Mouse (Mus musculus) subcutaneous adipose tissue, adult 2 months (tissue): ENCODE results near the gene Paqr7. TPM values are rescaled to one million over a fixed set of nuclear protein-coding genes. Genes with fewer than 3 reads are reported as not detected.

Source experiments
- polyA plus RNA-seq: library from polyadenylated mRNA; depleted of rRNA; stranded (reverse); fragments of >200 nt; gene quantifications from 2 replicates; pipeline ENCODE4 v1.2.3, GENCODE M21; 2012; ENCODE audit warnings: low replicate concordance; rRNA removed

Paqr7 gene
- polyA plus RNA-seq = 21.2 and 66.3 TPM in 2 replicates

GRCm38 (mm10) chr4:134496595-134497210, at the start of gene Paqr7:
Paqr7 (plus strand) TSS chr4:134496697.

GRCm38 (mm10) chr4:134468215-134468575, 28.3 kb upstream of the Paqr7 start, which contains the start of gene Stmn1:
Stmn1 (plus strand) TSS chr4:134468320.

GRCm38 (mm10) chr4:134510845-134511411, 14.4 kb downstream of the Paqr7 start, which contains the start of gene Aunip:
Aunip (plus strand) TSS chr4:134510999.

GRCm38 (mm10) chr4:134534932-134535786, 38.7 kb downstream of the Paqr7 start, which contains the start of gene Mtfr1l:
Mtfr1l (minus strand) TSS chr4:134535387.

GRCm38 (mm10) chr4:134551494-134552316, 55.2 kb downstream of the Paqr7 start, which contains the start of gene Selenon:
Selenon (minus strand) TSS chr4:134552166.

Other genes starting within 250 kb of the Paqr7 start
- gene Gm30191, start 249.8 kb upstream of the Paqr7 start, polyA plus RNA-seq = not detected in 2 replicates
- 29.8 and 36.0 TPM in 2 replicates for gene Grrp1, start 242.6 kb upstream of the Paqr7 start, polyA plus RNA-seq
- 4.9 and 8.5 TPM in 2 replicates for gene Pdik1l, start 208.8 kb upstream of the Paqr7 start, polyA plus RNA-seq
- gene Trim63, start 181.6 kb upstream of the Paqr7 start, polyA plus RNA-seq = 0.60 TPM in 1 of 2 replicates, not detected in the other
- gene Slc30a2, start 153.5 kb upstream of the Paqr7 start, polyA plus RNA-seq = 0.11 and 0.46 TPM in 2 replicates
- 0.20 and 0.82 TPM in 2 replicates for gene Extl1, start 112.8 kb upstream of the Paqr7 start, polyA plus RNA-seq
- gene Pafah2, start 100.4 kb upstream of the Paqr7 start, polyA plus RNA-seq = 25.4 and 27.1 TPM in 2 replicates
- gene Stmn1, start 28.4 kb upstream of the Paqr7 start, polyA plus RNA-seq = 4.7 and 11.7 TPM in 2 replicates
- 0.23 and 0.71 TPM in 2 replicates for gene Aunip, start 14.3 kb downstream of the Paqr7 start, polyA plus RNA-seq
- 155 and 174 TPM in 2 replicates for gene Mtfr1l, start 38.7 kb downstream of the Paqr7 start, polyA plus RNA-seq
- 35.7 and 65.0 TPM in 2 replicates for gene Selenon, start 55.5 kb downstream of the Paqr7 start, polyA plus RNA-seq
- 6.9 and 14.0 TPM in 2 replicates for gene Man1c1, start 207.6 kb downstream of the Paqr7 start, polyA plus RNA-seq